Mouse (Mus musculus): Measurements from ENCODE around the gene Trrap.

Gene Trrap

GRCm38 (mm10) chr5:144871775-144872174, 104.2 kb downstream of the Trrap start:
- no peak for DNase-seq (ENCODE audit: low read depth)

- DNase-seq (ENCODE audit: low read depth): no peak
Measured at GRCm38 (mm10) chr5:144872326-144872725, 104.8 kb downstream of the Trrap start.

DNA sequence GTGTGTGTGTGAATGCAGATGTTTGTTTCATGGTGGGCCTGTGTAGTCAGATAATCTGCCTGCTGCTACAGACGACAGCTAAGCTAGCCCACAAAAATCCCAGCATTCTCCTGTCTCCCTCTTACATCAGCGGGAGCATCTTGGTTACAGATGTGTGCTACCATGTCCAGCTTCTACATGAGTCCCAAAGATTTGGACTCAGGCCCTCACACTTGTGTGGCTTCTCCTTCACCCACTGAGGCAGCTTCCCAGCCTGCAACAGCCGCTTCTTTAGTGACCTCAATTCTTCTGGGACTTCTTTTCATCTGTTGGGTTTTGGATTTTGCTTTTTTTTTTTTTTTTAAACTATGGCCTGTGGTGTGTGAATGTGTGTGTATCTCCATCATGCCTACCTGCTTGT, 105.3 kb downstream of the Trrap start:
- no peak for DNase-seq (ENCODE audit: low read depth)

DNA sequence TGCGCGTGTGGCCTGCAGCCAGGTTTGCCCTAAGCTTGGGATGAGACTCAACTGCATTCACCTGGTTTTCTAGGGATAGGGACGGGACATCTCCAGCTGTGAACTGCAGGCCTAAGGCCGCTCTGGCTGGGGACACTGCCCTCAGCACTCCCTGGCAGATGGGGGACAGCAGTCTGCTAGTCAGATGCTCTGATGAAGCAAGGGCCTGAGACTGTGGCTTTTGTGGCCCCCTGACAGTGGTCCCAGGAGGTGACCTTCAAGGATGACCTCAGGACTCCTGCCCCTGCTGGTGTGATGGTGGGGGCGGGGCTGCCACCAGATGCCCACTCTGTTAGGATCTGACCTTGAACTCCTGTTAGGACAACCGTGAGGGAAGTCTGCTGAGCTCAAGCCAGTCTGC, 107.7 kb downstream of the Trrap start:
- no peak for DNase-seq (ENCODE audit: low read depth)

DNA sequence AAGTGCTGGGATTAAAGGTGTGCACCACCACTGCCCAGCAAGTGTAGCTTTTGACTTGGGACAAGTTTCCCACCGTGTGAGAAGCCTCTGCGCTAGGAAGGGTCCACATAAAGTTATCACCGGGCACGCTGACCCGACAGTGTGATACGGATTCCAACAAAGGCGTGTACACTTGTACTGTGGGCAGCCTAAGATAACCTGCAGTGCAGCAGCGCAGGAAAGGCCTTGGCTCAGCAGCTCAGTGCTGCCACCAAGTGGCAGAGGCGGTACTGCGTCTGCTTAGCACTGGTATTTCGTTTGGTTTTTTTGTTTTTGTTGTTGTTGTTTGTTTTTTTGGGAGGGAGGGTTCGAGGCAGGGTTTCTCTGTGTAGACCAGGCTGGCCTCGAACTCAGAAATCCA, 108.4 kb downstream of the Trrap start:
- DNase-seq (ENCODE audit: low read depth): peak; percentile 61

- no peak for DNase-seq (ENCODE audit: low read depth)
Measured at GRCm38 (mm10) chr5:144877021-144877420, 109.5 kb downstream of the Trrap start.

- DNase-seq (ENCODE audit: low read depth): no peak
Measured at GRCm38 (mm10) chr5:144881670-144882399, 114.3 kb downstream of the Trrap start.

GRCm38 (mm10) chr5:144884629-144885217, 117.2 kb downstream of the Trrap start:
- no peak for DNase-seq (ENCODE audit: low read depth)

DNA sequence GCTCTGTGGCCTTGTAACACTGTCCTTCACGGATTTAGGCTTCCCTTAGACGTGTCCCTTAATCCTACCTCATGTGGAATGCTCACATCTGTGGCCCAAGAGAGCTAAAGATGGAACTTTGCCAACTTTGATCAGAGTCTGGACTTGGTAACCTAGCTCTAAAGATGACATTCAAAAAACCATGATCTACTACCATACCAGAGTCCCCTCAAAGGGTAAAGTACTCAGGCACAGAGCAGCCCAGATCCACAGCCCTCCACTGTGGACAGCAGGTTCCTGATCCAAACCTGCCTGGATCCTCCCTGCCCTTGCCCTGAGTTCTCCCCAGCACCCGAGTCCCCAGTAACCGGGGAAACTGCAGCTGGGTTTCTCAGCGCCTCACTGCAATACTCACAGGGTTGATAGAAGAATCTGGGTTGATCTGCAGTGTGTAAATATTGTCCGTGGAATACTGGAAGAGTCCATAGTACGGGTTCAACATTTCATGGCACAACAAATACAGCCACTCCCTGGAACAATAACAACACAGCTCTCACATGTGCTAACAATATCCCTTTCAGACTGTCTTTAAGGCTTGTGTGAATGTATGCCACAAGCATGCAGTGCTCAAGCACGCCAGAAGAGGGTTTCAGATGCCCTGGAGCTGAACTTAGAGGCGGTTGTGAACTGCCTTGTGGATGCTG, 118.6 kb downstream of the Trrap start:
- no peak for DNase-seq (ENCODE audit: low read depth)

DNA sequence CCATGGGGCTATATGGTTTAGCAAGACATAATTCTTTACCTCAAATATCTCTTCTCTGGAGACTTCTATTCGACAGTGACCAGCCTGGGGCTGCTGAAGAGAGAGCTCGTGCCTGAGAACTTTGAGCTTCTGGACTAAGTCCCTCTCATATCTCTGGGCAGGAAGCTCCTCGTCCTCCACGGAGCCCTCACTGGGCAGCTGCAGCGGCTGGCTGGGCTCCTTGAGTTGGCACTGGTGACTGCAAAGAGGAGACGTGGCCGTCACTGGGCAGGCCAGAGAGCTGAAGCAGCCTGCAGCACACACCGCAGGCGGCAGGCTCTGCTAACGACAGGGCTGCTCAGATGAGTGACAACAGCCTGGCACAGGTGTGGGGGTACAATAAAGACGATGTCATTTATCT, 123.7 kb downstream of the Trrap start:
- no peak for DNase-seq (ENCODE audit: low read depth)

DNA sequence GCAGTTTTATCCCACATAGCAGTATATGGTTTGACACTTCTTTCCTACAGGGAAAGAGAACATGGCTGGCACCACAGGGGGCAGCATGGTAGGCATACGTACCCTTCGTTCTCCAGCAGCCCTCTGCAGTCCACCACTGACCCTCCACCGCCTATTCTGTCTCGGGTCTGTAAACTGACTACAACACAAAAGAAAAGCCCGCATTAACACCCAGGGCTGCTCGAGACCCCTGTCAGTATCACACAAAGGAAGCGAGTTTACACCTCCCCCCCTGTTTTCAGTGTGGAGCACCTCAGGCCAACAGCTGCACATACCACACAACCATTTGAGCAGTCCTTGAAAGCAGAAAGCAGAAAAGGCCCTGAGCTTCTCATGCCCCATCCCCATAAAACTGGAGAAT, 130.3 kb downstream of the Trrap start:
- DNase-seq (ENCODE audit: low read depth): no peak

DNA sequence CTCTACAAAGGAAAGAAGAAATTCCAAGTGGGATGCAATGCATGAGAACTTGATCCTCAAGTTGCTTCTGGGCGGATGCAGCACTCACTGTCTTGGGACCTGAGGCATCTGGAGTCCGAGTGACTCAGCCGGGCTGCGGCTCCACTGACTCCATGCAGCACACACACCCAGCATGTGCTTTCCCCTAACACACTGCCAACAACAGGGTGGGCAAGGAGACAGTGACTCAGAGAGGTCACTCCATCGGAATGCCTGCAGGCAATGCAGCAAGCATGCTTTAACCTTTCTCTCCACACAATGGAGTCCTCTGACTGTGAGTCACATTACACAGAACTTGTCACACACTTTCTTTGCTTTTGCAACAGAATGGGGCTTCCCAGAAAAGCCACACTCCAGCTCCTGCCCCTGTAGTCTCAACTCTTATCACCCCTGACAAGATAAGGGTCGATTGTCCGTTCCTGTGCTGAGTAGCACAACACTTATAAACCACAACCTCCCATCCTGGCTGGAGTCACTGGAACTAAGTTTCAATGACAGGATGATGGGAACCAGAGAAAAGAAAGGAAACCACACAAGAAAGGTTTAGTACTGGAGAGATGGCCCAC, 131.0 kb downstream of the Trrap start:
- DNase-seq (ENCODE audit: low read depth): no peak

GRCm38 (mm10) chr5:144901035-144901434, 133.5 kb downstream of the Trrap start:
- no peak for DNase-seq (ENCODE audit: low read depth)

GRCm38 (mm10) chr5:144901791-144902190, 134.3 kb downstream of the Trrap start:
- DNase-seq (ENCODE audit: low read depth): no peak

DNA sequence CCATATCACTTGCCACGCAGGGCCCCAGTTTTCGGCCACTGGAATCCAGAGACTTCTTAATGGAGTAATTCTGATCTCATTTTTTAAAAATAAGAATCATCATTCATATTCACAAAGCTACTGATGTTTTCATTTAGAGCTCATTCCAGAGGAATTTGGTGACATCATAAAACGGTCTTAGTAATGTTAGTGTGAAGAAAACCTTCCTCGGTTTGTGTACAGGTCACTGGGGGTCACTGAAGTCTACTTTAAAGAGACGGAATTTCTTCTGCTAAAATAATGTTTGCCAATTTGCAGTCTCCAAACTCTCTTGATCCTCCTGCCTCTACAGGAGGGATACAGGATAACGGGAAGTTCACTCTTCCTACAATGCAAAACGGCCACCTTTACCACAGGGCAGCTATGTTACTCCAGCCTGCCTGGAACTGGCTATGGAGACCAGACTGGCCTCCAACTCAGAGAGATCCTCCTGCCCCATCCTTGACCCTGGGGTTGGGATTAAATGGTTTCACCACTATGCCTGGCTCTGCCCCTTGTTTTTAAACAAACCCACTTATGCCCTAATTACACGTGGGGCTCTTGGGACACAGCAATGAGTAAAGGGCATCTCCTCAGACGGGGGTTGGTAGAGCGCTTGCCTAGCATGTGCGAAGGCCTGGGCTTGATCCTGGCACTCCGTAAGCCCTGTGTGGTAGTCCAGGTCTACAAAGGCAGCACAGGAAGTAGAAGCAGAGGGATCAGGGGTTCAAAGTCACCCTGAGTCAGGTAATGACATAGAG, 137.0 kb downstream of the Trrap start:
- DNase-seq (ENCODE audit: low read depth): no peak

- DNase-seq (ENCODE audit: low read depth): no peak
Measured at GRCm38 (mm10) chr5:144907591-144907990, 140.1 kb downstream of the Trrap start.

All from c-Kit-positive CD71-positive TER-119-negative erythroid progenitor cells, embryonic 14.5 days (primary cell).